Mouse (Mus musculus): Measurements from ENCODE around the gene Dnah2. TPM values are rescaled to one million over a fixed set of nuclear protein-coding genes. Genes with fewer than 3 reads are reported as not detected.
"Not testable (repeated sequence)": the region's sequence is repeated elsewhere in the genome, so short reads cannot be mapped to it uniquely, and the experiment has no call there.

The Dnah2 gene
- total RNA-seq, 4 experiments from 2014 or later = 3.1 to 6.3 (median 5.0) TPM

DNA sequence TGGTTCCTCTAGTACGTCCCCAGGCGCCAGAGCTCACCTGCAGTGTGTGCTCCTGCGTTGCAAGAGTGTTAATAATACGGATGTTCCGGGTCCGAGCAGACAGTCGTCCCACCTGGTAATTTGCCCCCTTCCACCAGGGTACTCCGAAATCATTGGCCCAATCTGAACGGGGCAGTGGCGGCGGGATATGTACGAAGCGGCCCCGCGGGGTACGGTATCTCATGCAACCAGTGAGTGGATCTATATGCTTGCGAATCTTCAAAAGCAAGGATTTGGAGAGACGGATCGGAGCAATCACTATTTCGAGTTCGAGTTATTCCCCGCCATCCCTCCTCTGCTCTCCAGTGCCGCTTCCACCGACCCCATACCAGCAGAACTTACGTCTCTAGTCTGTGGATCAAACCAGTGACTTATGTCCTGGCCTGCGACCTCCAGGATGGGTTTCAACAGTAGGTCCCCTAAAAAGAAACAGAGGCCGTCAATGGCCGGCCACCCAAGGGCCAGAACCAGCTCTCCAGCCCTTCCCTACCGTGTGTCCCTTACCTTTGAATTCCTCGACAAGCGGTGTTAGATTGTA, 154.2 kb downstream of the Dnah2 start:
- not testable (repeated sequence) for DNase-seq (ENCODE audit: low spot score in 2 of 2)

DNA sequence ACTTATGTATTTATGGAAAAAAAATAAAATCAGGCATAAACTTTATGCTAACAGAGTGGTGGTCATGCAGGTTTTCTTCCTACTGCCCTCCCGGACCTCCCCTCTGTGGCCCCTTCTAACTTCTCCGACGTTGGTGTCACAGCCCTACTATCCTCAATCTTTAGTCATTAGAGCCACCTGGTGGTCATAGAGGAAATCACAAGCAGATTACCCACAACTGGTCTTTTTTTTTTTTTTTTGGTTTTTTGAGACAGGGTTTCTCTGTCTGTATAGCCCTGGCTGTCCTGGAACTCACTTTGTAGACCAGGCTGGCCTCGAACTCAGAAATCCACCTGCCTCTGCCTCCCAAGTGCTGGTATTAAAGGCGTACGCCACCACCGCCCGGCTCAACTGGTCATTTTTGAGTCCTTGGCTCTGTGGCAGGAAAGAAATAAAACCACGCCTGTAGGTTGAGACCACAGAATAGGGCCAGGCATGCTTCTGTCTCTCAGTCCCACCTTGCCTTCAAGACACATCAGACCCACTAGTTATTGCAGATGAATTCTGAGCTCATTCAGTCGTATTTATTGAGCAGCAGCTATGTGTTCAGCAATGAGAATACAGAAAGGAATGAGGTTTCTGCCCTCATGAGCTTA, 158.4 kb downstream of the Dnah2 start:
- peak; percentile 49 to 69 for DNase-seq (ENCODE audit: low spot score in 2 of 2)

DNA sequence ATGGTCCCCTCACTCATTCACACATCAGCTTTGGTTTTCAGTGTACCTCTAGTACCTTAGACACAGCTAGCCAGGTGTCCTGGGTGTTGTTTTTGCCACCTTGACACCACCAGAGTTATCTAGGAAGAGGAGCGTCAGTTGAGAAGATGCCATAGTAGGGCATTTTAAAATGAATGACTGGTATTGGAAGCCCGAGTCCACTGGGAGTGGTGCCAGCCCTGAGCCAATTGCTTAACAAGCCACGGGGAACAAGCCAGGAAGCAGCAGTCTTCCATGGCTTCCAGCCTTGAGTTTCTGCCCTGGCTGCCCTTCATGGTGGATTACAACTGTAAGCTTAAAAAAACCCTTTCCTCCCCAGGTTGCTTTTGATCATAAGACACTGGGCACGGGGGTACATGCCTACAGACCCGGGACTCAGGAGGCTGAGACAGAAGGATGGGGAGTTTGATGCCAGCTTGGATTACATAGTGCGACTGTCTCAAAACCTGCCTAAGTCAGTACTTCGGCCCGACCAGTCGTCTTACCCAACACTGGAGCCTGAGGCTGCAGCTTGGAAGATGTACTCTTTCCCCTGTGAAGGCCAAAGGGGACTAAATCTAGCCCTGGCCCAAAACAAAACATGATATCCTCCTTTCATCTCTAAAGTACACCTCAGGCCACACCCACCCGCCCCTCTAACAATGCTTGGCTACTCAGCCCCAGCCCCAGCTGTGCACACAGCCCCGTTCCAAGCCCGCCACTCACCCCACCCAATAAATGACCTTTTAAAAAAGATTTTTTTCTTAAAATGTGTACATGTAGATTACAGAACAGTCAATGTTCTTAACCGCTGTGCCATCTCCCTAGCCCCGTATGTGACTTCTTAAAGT, 159.1 kb downstream of the Dnah2 start:
- DNase-seq (ENCODE audit: low spot score in 2 of 2) = peak; percentile 44 to 63

DNA sequence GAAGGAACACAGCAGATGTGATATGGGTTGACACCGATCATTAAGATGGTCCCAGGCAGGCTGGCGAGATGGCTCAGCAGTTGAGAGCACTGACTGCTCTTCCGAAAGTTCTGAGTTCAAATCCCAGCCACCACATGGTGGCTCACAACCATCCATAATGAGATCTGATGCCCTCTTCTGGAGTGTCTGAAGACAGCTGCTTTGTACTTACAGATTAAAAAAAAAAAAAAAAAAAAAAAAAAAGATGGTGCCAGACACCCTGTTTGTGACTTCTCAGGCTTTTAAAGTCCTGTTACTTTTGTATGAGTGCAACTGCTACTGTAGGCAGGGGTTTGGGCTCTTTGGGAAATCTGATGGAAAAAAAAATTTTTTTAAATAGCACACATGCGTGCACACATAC, 160.2 kb downstream of the Dnah2 start:
- no peak for DNase-seq (ENCODE audit: low spot score in 2 of 2)

DNA sequence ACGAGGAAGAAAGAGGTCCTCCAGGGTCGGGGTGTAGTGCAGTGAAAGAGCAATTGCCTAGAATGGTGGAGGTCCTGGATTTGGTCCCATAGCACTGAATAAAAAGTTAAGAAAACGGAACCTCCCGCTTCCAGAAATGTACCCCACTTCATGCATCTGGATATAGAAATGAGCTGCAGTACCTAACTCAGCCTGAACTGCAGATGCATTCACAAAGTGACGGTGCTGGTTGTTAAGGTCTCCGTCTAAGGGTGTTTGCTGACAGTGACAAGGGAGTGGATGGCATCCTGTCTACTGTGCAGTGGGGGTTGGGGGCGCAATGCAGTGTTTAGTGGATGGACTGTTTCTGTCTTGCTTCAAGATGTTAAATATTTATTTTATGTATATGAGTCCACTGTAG, 162.2 kb downstream of the Dnah2 start:
- no peak for DNase-seq (ENCODE audit: low spot score in 2 of 2)

DNA sequence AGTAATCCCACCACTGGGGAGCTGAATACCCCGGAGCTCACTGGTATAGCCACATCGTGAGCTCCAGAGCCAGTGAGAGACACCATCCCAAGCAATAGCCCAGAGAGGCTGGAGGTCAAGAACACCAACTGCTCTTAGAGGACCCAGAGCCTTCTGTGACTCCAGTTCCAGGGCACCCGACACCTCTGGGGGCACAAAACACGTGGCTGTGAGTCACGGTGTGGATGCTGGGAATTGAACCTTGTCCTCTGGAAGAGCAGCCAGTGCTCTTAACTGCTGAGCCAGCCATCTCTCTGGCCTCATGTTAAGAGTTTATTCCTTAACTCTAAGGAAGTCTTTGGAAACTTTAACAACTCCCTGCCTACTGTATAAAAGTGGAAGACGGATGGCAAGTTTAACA, 163.9 kb downstream of the Dnah2 start:
- DNase-seq (ENCODE audit: low spot score in 2 of 2) = no peak

DNA sequence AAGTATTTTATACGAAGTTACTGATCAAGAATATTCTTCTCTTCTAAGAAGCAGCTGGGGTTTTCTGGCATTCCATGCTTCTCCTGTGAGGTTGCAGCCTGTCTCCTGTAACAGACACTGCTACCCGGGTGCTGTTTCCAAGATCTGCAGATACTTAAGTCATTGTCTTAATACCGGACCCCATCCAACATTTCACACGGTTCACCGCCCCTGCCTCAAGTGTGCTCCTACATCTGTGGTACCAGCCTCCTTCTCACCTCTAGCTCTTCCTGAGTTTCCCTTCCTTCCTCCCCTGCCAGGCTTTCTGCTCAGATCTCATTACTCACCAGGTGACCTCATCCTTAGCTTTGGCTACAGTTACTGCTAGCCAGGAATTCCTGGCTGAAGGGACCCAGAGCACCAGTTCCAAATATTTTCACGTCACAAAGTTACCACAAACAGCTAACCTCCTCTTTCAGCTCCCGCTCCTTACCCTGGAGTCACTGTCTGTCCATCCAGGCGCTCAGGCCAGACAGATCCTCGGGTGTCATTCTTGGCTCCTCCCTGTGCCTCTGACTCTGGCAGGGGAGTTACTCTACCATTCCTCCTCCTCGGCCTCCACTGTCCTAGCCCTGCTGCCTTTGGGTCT, 166.3 kb downstream of the Dnah2 start:
- DNase-seq (ENCODE audit: low spot score in 2 of 2) = no peak

DNA sequence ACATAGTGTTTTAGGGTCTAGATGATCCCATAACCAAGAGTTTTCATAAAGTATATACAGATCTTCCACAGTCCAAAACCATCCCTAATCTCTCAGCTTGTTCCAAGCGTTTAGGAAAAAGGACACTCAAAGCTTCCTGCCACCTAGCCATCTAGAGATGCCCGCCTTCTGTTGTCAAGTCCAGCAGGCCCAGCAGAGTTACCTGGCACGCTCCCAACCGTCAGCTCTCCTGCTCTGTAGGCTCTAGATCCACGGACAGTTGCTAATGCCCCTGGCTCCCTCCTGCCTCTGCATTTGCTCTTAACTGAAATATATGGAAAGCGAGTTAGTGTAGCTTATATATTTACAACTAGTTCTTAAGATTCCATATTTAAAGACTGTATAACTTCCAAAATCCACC, 167.6 kb downstream of the Dnah2 start:
- no peak for DNase-seq (ENCODE audit: low spot score in 2 of 2)

DNA sequence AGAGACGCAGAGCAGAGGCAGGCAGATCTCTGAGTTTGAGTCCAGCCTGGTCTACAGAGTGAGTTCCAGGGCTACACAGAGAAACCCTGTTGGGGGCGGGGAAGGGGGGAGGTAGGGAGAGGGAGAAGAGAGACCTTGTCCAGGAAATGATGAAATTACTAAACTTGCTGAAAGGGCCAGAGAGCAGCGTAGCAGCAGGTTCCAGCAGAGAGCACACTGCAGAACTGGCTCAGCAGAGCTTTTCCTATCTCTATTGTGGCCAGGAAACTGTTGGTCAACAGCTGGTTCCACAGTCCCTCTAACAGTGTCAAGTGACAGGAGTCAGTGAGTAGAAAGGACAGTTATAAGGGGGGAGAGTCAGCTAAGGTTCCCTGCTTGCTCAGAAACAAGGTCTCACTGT, 169.3 kb downstream of the Dnah2 start:
- DNase-seq (ENCODE audit: low spot score in 2 of 2) = no peak

DNA sequence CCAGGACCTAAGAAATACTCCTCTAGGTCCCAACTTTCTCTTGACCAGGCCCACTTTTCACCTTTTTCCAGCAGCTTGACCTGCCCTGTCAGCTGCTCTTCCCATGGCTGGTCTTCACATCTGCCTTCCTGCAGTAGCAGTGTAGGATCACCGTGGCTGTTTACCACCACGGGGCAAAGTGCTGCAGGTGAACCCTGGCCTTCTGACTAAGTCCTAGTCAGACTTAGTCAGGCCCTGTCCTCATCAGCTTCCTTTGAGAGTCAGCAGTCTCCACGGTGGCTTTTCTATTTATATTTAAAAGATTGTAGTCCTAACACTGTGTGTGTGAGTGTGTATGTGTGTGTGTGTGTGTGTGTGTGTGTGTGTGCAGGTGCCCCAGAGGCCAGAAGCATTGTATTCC, 171.1 kb downstream of the Dnah2 start:
- DNase-seq (ENCODE audit: low spot score in 2 of 2) = no peak

DNA sequence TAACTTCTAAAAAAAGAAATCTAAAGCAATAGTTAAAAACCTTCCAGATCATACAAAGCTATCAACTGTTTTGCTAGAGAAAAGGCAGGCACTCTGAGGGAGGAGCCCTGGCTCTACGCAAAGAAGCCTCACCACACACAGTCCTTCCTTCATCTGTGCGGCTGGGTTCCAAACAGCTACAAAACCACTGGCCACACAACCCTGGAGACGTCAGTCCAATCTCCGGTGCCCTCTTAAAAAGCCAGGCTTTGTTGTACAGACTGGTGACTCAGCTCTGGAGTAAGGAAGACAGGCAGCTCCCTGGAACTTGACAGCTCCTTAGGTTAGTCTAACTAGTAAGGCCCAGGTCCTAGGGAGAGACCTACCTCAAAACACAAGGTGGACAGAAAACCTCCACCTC, 173.3 kb downstream of the Dnah2 start:
- DNase-seq (ENCODE audit: low spot score in 2 of 2) = no peak

DNA sequence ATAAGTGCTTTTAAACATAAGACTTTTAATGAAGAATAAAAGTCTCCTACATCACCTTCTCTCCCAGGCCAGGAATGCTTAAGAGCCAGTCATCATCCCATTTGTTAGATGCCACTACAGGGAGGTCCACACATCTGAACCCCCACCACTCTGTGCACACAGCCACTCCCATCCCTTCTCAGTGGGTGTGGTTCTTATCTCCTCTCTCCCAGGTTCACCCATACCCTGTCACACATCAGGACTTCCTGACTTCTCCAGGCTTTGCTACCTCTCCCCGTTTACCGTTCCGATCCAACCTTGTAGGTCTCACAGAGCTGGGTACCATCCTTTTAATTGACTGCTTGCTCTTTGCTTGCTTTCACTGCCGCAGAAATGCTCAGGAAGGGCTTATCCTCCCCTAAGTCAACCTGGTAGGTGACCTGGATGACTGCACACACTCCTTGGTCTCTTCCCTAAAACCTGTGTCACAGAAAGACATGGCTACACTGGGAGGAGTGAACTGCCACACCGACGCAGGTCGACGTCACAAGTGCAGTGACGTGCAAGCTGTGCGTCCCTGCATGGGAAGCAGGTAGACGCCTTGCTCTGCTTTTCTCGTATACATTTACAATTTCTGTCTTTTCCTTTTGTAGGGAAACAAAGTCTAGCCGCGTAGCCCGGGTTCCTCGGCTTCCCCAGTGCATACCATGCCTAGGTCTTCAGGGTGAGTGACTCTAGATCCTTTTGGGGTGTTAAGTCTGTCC, 175.5 kb downstream of the Dnah2 start:
- DNase-seq (ENCODE audit: low spot score in 2 of 2) = no peak

DNA sequence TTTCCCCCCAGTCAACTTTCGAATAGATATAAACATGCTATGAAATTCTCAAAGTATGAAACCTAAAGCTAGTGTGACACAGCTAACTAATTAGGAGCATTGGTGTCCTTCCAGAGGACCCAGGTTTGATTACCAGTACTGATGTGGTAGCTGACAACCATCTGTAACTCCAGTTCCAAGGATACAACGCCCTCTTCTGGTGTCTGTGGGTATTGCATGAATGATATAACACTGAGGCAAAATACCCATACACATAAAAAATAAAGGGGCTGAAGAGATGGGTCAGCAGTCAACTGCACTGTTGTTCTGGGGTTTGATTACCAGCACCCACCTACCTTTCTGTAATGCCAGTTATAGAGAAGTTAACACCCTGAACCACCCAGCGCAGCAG, 176.1 kb downstream of the Dnah2 start:
- DNase-seq (ENCODE audit: low spot score in 2 of 2) = no peak

DNA sequence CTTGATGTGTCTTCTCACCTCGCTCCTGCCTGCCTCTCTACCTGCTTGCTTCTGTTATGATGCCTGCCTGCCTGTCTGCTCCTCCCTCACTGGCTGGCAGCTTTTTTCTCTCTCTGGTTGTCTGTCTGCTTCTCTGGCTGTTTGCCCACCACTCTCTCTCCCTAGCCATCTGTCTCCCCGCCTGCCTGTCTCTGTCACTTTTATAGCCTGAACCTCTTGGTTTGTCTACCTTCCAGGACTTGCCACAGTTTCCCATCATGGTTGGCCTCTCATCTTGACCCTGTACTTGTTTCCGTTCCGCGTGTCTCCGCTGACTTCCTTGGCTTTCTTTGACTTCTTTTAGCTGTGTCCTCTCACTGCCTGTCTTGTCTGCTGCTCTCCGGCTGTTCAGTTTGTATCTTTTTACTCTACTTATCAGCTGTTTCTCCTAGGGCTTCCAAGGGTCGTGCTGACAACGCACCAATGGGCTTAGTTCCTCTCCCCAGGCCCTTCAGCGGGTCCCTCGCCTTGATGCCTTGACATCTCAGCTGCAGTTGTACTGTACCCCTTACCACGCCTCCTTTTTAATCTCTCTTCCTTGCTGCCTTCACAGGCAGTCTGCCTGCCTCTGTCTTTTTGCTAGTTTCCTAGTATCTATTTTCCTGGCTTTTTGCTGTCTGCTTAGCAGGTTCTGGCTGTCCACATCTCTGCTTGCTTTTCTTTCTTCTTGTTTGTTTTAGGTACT, 176.7 kb downstream of the Dnah2 start:
- DNase-seq (ENCODE audit: low spot score in 2 of 2) = peak; percentile 82 to 87

DNA sequence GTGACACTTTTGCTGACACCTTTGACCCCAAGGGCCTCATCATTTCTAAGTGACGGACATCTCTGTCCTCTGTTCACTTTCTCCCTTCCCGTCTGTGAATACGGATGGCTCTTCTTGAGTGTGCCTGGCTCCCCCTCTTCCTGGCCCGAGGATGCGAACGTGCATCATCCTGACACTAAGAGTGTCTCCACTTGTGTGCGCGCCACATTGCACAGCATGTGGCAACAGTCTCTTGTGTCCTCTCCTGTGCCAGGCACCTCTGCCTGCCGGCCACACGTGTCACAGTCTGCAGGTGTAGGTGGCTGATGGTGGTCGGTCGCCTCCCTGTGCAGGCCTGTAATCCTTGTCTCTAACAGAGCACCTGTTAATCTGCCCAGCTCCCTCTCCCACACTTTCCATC, 177.3 kb downstream of the Dnah2 start:
- no peak for DNase-seq (ENCODE audit: low spot score in 2 of 2)

DNA sequence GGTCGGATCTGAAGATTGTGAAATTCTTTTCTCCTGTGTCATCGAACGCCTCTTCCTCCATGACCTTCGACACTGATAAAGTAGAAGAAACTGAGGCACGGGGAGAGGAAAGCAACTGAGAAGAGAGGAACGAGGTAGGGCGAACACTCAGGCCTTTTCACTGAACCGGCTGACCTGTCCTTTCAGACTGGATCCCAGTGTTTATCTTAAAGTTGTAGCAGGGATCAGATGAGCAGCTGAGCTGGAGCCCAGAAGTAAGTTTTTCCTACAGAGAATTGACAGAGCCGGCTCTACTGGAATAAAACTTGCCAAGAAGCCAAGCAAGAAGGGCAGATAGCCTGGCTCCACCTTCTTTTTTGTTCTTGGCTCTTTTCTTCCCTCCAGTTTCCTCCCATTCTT, 178.1 kb downstream of the Dnah2 start:
- no peak for DNase-seq (ENCODE audit: low spot score in 2 of 2)

Small RNA genes within 50 kb of the gene (microRNA-seq; reads per million reads assigned to microRNA genes)
- 0 reads per million in 2 experiments for gene Gm27493

Other genes starting within 250 kb of the Dnah2 start
- gene Cntrob, start 225.3 kb downstream of the Dnah2 start, total RNA-seq (2022) = 10 to 100 TPM; 12.4 to 17.2 (median 15.5) TPM
- 10 to 100 TPM; 54.6 to 65.9 (median 56.3) TPM for gene Trappc1, start 225.1 kb downstream of the Dnah2 start, total RNA-seq (2022)
- gene Kcnab3, start 222.9 kb downstream of the Dnah2 start, total RNA-seq (2022) = 10 to 100 TPM; 26.9 to 33.1 (median 30.2) TPM
- 100 to 1,000 TPM; 119 to 129 (median 121) TPM for gene Rnf227, start 208.6 kb downstream of the Dnah2 start, total RNA-seq (2022)
- gene Chd3, start 179.7 kb downstream of the Dnah2 start, total RNA-seq (2022) = 100 to 1,000 TPM; 435 to 510 (median 495) TPM
- gene Naa38, start 153.6 kb downstream of the Dnah2 start, total RNA-seq (2022) = 100 to 1,000 TPM; 101 to 126 (median 111) TPM
- gene Cyb5d1, start 153.5 kb downstream of the Dnah2 start, total RNA-seq (2022) = 10 to 100 TPM; 37.5 to 51.2 (median 46.5) TPM
- gene Tmem88, start 150.9 kb downstream of the Dnah2 start, total RNA-seq (2022) = 1 to 10 TPM; 2.2 to 2.8 (median 2.5) TPM
- 10 to 100 TPM; 32.3 to 36.4 (median 34.8) TPM for gene Kdm6b, start 135.4 kb downstream of the Dnah2 start, total RNA-seq (2022)
- 100 to 1,000 TPM; 115 to 132 (median 124) TPM for gene Efnb3, start 11.1 kb upstream of the Dnah2 start, total RNA-seq (2022)
- 10 to 100 TPM; 12.2 to 17.8 (median 12.3) TPM for gene Wrap53, start 31.1 kb upstream of the Dnah2 start, total RNA-seq (2022)
- gene Trp53, start 31.2 kb upstream of the Dnah2 start, total RNA-seq (2022) = 10 to 100 TPM; 27.7 to 36.7 (median 33.7) TPM
- 100 to 1,000 TPM; 386 to 493 (median 443) TPM for gene Atp1b2, start 56.8 kb upstream of the Dnah2 start, total RNA-seq (2022)
- gene Shbg, start 68.8 kb upstream of the Dnah2 start, total RNA-seq (2022) = under 1 TPM in 2 of 4 experiments, not detected in 2; 0.59 to 0.92 TPM
- 10 to 100 TPM; 13.3 to 19.2 (median 14.8) TPM for gene Sat2, start 72.9 kb upstream of the Dnah2 start, total RNA-seq (2022)
- gene Fxr2, start 83.9 kb upstream of the Dnah2 start, total RNA-seq (2022) = 100 to 1,000 TPM; 132 to 154 (median 139) TPM
- gene Sox15, start 106.2 kb upstream of the Dnah2 start, total RNA-seq (2022) = not detected
- 10 to 100 TPM; 51.3 to 60.6 (median 56.8) TPM for gene Mpdu1, start 113.5 kb upstream of the Dnah2 start, total RNA-seq (2022)
- 100 to 1,000 TPM in 1 of 4 experiments, 10 to 100 TPM in 3; 10.8 to 113 (median 55.2) TPM for gene Cd68, start 117.0 kb upstream of the Dnah2 start, total RNA-seq (2022)
- gene Eif4a1, start 123.3 kb upstream of the Dnah2 start, total RNA-seq (2022) = 100 to 1,000 TPM; 319 to 328 (median 325) TPM
- gene Senp3, start 133.0 kb upstream of the Dnah2 start, total RNA-seq (2022) = 100 to 1,000 TPM in 3 of 4 experiments, 10 to 100 TPM in 1; 82.9 to 123 (median 105) TPM
- gene Tnfsf13, start 136.7 kb upstream of the Dnah2 start, total RNA-seq (2022) = 1 to 10 TPM; 2.9 to 3.8 (median 3.2) TPM
- gene Tnfsf12, start 146.7 kb upstream of the Dnah2 start, total RNA-seq (2022) = 10 to 100 TPM in 3 of 4 experiments, 1 to 10 TPM in 1; 9.5 to 17.3 (median 14.4) TPM
- 1 to 10 TPM in 3 of 4 experiments, under 1 TPM in 1; 0.83 to 2.2 (median 1.3) TPM for gene Tnfsfm13, start 147.0 kb upstream of the Dnah2 start, total RNA-seq (2022)
- gene Polr2a, start 209.5 kb upstream of the Dnah2 start, total RNA-seq (2022) = 10 to 100 TPM; 53.8 to 60.8 (median 59.1) TPM
- gene Slc35g3, start 212.9 kb upstream of the Dnah2 start, total RNA-seq (2022) = not detected
- 100 to 1,000 TPM; 121 to 145 (median 129) TPM for gene Zbtb4, start 216.8 kb upstream of the Dnah2 start, total RNA-seq (2022)
- gene Chrnb1, start 246.8 kb upstream of the Dnah2 start, total RNA-seq (2022) = 1 to 10 TPM in 3 of 4 experiments, under 1 TPM in 1; 0.49 to 2.2 (median 1.1) TPM

All from layer of hippocampus, adult 8-10 months (tissue).